Mouse (Mus musculus) Muller cell, postnatal 12 days (primary cell): Measurements from ENCODE around the gene Cbfa2t3.

Experiments
- DNase-seq: peaks from one replicate; pipeline ENCODE4 v3.0.0-alpha.2; 2015; ENCODE audit errors: inconsistent ontology term

Gene Cbfa2t3

GRCm38 (mm10) chr8:122610612-122611277 lies 88.2 kb downstream of the Cbfa2t3 start:
- DNase-seq: no peak

- no peak for DNase-seq
These were observed 88.7 kb downstream of the Cbfa2t3 start for GRCm38 (mm10) chr8:122610209-122610608.

GRCm38 (mm10) chr8:122606810-122607209 lies 92.1 kb downstream of the Cbfa2t3 start:
- no peak for DNase-seq

- no peak for DNase-seq
These were observed 93.5 kb downstream of the Cbfa2t3 start for GRCm38 (mm10) chr8:122605367-122605766.

GRCm38 (mm10) chr8:122604640-122605039 lies 94.3 kb downstream of the Cbfa2t3 start:
- no peak for DNase-seq

GRCm38 (mm10) chr8:122600666-122601065 lies 98.2 kb downstream of the Cbfa2t3 start:
- DNase-seq: no peak

- DNase-seq: no peak
These were observed 102.9 kb downstream of the Cbfa2t3 start for GRCm38 (mm10) chr8:122596031-122596430.

- no peak for DNase-seq
These were observed 105.0 kb downstream of the Cbfa2t3 start for GRCm38 (mm10) chr8:122593783-122594507.

GRCm38 (mm10) chr8:122593240-122593639 lies 105.7 kb downstream of the Cbfa2t3 start:
- DNase-seq: no peak

- DNase-seq: no peak
These were observed 112.2 kb downstream of the Cbfa2t3 start for GRCm38 (mm10) chr8:122586749-122587148.

- DNase-seq: peak; percentile 83
These were observed 112.7 kb downstream of the Cbfa2t3 start for GRCm38 (mm10) chr8:122586171-122586570.

- peak; percentile 44 for DNase-seq
These were observed 113.5 kb downstream of the Cbfa2t3 start for GRCm38 (mm10) chr8:122585411-122585891.

GRCm38 (mm10) chr8:122584981-122585380 lies 113.9 kb downstream of the Cbfa2t3 start:
- DNase-seq: no peak

GRCm38 (mm10) chr8:122580926-122581325 lies 118.0 kb downstream of the Cbfa2t3 start:
- DNase-seq: no peak

GRCm38 (mm10) chr8:122579196-122579595 lies 119.7 kb downstream of the Cbfa2t3 start:
- peak; percentile 41 for DNase-seq

- no peak for DNase-seq
These were observed 121.8 kb downstream of the Cbfa2t3 start for GRCm38 (mm10) chr8:122577116-122577515.

GRCm38 (mm10) chr8:122576648-122577022 lies 122.3 kb downstream of the Cbfa2t3 start, which contains the start of gene Aprt:
Gene Aprt, minus strand, starts transcription at chr8:122576909.
- DNase-seq: peak; percentile 96

- peak; percentile 25 for DNase-seq
These were observed 122.9 kb downstream of the Cbfa2t3 start for GRCm38 (mm10) chr8:122575735-122576647.

- no peak for DNase-seq
These were observed 123.6 kb downstream of the Cbfa2t3 start for GRCm38 (mm10) chr8:122575286-122575685.
